Mouse (Mus musculus) intestine, postnatal 0 days (tissue): ENCODE measurements around the gene Gm10837. TPM values are rescaled to one million over a fixed set of nuclear protein-coding genes. Genes with fewer than 3 reads are reported as not detected.
A peak's percentile ranks its signal among the peaks of the same experiment; 100 is the strongest.

Source experiments
- ATAC-seq: fragments of 200-750 bp; cut with Nextera tagmentation; 2 replicates; pipeline ENCODE4 v1.8.0; 2017; ENCODE audit warnings: mild to moderate bottlenecking, moderate TSS enrichment, moderate library complexity
- H3K27ac ChIP-seq: fragments of 300-500 bp; sonication (generic); 2 replicates; pipeline ENCODE4 v1.5.1; 2014; ENCODE audit warnings: mild to moderate bottlenecking, low read depth, low read length, moderate library complexity
- H3K27me3 ChIP-seq: fragments of 300-500 bp; sonication (generic); replicated peaks from 2 replicates; pipeline ENCODE4 v1.6.1; 2014; ENCODE audit warnings: low read length, mixed read lengths; ENCODE audit not compliant: control insufficient read depth, insufficient read depth
- H3K36me3 ChIP-seq: fragments of 300-500 bp; sonication (generic); 2 replicates; pipeline ENCODE4 v1.6.1; 2014; ENCODE audit warnings: mild to moderate bottlenecking, moderate library complexity; ENCODE audit not compliant: control insufficient read depth, insufficient read depth
- H3K4me1 ChIP-seq: fragments of 300-500 bp; sonication (generic); replicated peaks from 2 replicates; pipeline ENCODE4 v1.6.1; 2014; ENCODE audit warnings: antibody characterized with exemption, low read length, mixed read lengths; ENCODE audit not compliant: control insufficient read depth, insufficient read depth
- H3K4me2 ChIP-seq: fragments of 300-500 bp; sonication (generic); replicated peaks from 2 replicates; pipeline ENCODE4 v1.6.1; 2014; ENCODE audit warnings: low read depth, mild to moderate bottlenecking, moderate library complexity
- H3K4me3 ChIP-seq: fragments of 300-500 bp; sonication (generic); 2 replicates; pipeline ENCODE4 v1.5.1; 2014; ENCODE audit warnings: low read depth, low read length
- H3K9ac ChIP-seq: fragments of 300-500 bp; sonication (generic); 2 replicates; pipeline ENCODE4 v1.6.1; 2014; ENCODE audit warnings: mild to moderate bottlenecking, low read depth, low read length
- H3K9me3 ChIP-seq: fragments of 300-500 bp; sonication (generic); 2 replicates; pipeline ENCODE4 v1.6.1; 2016; ENCODE audit warnings: mixed run types; ENCODE audit not compliant: control insufficient read depth
- CTCF ChIP-seq: sonication (generic); IDR thresholded peaks from 2 replicates; pipeline ENCODE4 v1.5.1; 2016; ENCODE audit warnings: low read depth, mild to moderate bottlenecking, control low read depth, antibody characterized with exemption, moderate library complexity
- WGBS: fragments of 180-500 bp; shearing (Covaris S2); extraction: QIAGEN DNeasy Blood & Tissue Kit; methylation state at CpG from one replicate; pipeline ENCODE4 v1.1.7; 2014; 5-methylcytosine and 5-hydroxymethylcytosine counted together
- polyA plus RNA-seq: library from polyadenylated mRNA; unstranded; fragments of >200 nt; fragmentation: Nextera tagmentation; extraction: Ambion mirVana; gene quantifications from 2 replicates; pipeline ENCODE4 v1.2.1, GENCODE M21; 2015

Gene Gm10837
- polyA plus RNA-seq, 1 experiment from 2014 or later = not detected

GRCm38 (mm10) chr14:122478574-122479011 is 11.8 kb upstream of the Gm10837 start:
- no peaks in the 10 kb centered on the region for H3K36me3 ChIP-seq
- no peak for ATAC-seq
- H3K4me3 ChIP-seq = peak overlapping the region; percentile 16
- peaks cover 98% of the 10 kb centered on the region for H3K27me3 ChIP-seq
- no peaks in the 10 kb centered on the region for H3K4me1 ChIP-seq
- no peak overlapping the region for H3K4me2 ChIP-seq
- no peak overlapping the region for H3K9ac ChIP-seq
- TF ChIP-seq CTCF = no peak
- H3K9me3 ChIP-seq = no peaks in the 10 kb centered on the region
- no peak overlapping the region for H3K27ac ChIP-seq
- 0% methylated on average over 22 of the region's 22 CpGs for WGBS

DNA sequence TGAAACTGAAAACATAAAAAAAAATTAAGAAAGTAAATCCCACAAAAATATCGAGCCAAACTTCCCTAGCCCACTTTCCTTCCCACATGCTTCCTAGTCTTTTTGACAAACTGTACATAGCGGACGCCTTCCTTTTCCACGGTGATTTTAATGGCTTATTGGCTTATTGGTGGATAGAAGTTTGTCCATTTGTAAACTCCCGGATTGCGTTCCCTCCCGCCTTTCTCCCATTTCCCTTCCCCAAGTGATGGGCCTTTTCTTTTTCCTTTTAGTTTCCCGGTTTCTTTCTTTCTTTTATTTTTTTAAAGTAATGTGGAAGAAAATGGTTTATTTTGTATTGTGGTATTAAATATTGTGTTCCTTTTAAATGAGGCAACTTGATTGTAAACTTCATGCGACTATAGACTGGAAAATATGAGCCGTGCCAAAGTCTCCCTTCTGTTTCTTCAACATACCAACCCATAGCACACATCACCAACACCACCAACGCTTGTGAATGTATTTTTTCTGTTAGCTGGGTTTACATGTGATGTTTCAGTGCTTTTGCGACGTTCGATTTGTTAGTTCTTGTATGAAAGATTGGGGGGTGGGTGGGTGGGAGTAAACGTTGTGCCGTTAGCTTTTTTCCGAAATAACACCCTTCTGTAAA is 10.8 kb upstream of the Gm10837 start:
- no peak for TF ChIP-seq CTCF
- WGBS = 24% methylated on average over 17 of the region's 17 CpGs
- H3K27ac ChIP-seq = no peak overlapping the region
- ATAC-seq = no peak
- H3K4me3 ChIP-seq = no peak overlapping the region
- H3K27me3 ChIP-seq = peaks cover 98% of the 10 kb centered on the region
- no peak overlapping the region for H3K9ac ChIP-seq
- H3K4me2 ChIP-seq = no peak overlapping the region
- no peaks in the 10 kb centered on the region for H3K9me3 ChIP-seq
- no peaks in the 10 kb centered on the region for H3K4me1 ChIP-seq
- H3K36me3 ChIP-seq = no peaks in the 10 kb centered on the region

DNA sequence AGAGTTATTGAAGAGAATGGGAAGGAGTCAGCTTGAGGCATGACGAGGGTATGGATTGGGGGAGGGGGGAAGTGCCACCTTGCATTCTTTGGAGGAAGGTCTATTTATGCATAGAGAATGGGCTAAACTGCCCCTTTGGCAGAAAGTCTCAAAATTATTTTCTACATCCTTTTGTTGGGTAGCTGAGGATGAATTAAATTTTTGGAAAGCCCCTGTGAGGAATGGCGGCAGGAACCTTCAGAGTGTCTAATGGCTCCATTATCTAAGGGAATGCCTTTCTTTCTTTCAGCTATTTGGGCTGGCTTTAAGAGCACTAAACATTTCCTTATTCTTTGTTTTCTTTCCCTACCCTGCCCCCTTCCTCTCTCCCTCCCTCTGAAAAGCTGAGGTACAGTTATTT is 10.0 kb upstream of the Gm10837 start:
- H3K36me3 ChIP-seq = no peaks in the 10 kb centered on the region
- 3% methylated on average over 2 of the region's 2 CpGs for WGBS
- no peak for ATAC-seq

GRCm38 (mm10) chr14:122481181-122481580 is 9.2 kb upstream of the Gm10837 start:
- Histone ChIP-seq H3K27me3 (peaks cover 98% of the 10 kb centered on the region), H3K9ac (no peak overlapping the region), H3K4me2 (no peak overlapping the region), H3K27ac (no peak overlapping the region), H3K9me3 (no peaks in the 10 kb centered on the region), H3K4me3 (no peak overlapping the region), H3K4me1 (no peaks in the 10 kb centered on the region), H3K36me3 (no peaks in the 10 kb centered on the region)
- ATAC-seq = no peak
- 3% methylated on average over 15 of the region's 15 CpGs for WGBS
- TF ChIP-seq CTCF = no peak

More for the DNA sequence above, 10.0 kb upstream of the Gm10837 start:
- Histone ChIP-seq H3K9me3 (no peaks in the 10 kb centered on the region), H3K27ac (no peak overlapping the region), H3K9ac (no peak overlapping the region), H3K4me2 (no peak overlapping the region), H3K27me3 (peaks cover 98% of the 10 kb centered on the region), H3K4me1 (no peaks in the 10 kb centered on the region), H3K4me3 (no peak overlapping the region)
- no peak for TF ChIP-seq CTCF

- TF ChIP-seq CTCF = no peak
- 1% methylated on average over 38 of the region's 38 CpGs for WGBS
- ATAC-seq = no peak
- H3K4me3 ChIP-seq = no peak overlapping the region
- H3K4me2 ChIP-seq = no peak overlapping the region
- H3K27me3 ChIP-seq = peaks cover 97% of the 10 kb centered on the region
- no peaks in the 10 kb centered on the region for H3K36me3 ChIP-seq
- no peaks in the 10 kb centered on the region for H3K4me1 ChIP-seq
- H3K9ac ChIP-seq = no peak overlapping the region
- no peaks in the 10 kb centered on the region for H3K9me3 ChIP-seq
- H3K27ac ChIP-seq = no peak overlapping the region
Observed at GRCm38 (mm10) chr14:122482081-122483023, 8.0 kb upstream of the Gm10837 start.

GRCm38 (mm10) chr14:122483024-122483385 is 7.4 kb upstream of the Gm10837 start:
- Histone ChIP-seq H3K4me2 (no peak overlapping the region), H3K9ac (no peak overlapping the region), H3K27me3 (peaks cover 96% of the 10 kb centered on the region), H3K4me3 (no peak overlapping the region), H3K27ac (no peak overlapping the region), H3K36me3 (no peaks in the 10 kb centered on the region), H3K4me1 (no peaks in the 10 kb centered on the region), H3K9me3 (no peaks in the 10 kb centered on the region)
- 1% methylated on average over 5 of the region's 5 CpGs for WGBS
- no peak for ATAC-seq
- no peak for TF ChIP-seq CTCF
